Mouse (Mus musculus) kidney, embryonic 15.5 days (tissue): ENCODE results near the gene Tedc1. TPM values are rescaled to one million over a fixed set of nuclear protein-coding genes. Genes with fewer than 3 reads are reported as not detected.

Experiments
- ATAC-seq: fragments of 200-750 bp; cut with Nextera tagmentation; replicated peaks from 2 replicates; pipeline ENCODE4 v1.8.0; 2017; ENCODE audit warnings: moderate TSS enrichment; ENCODE audit not compliant: low FRiP score
- H3K27ac ChIP-seq: fragments of 300-500 bp; sonication (generic); 2 replicates; pipeline ENCODE4 v1.5.1; 2015; ENCODE audit warnings: mild to moderate bottlenecking, inconsistent platforms
- H3K27me3 ChIP-seq: fragments of 300-500 bp; sonication (generic); 2 replicates; pipeline ENCODE4 v1.6.1; 2015; ENCODE audit warnings: inconsistent platforms
- H3K36me3 ChIP-seq: fragments of 300-500 bp; sonication (generic); 2 replicates; pipeline ENCODE4 v1.6.1; 2015; ENCODE audit warnings: inconsistent platforms
- H3K4me1 ChIP-seq: fragments of 300-500 bp; sonication (generic); 2 replicates; pipeline ENCODE4 v1.6.1; 2015; ENCODE audit warnings: inconsistent platforms
- H3K4me2 ChIP-seq: fragments of 300-500 bp; sonication (generic); 2 replicates; pipeline ENCODE4 v1.6.1; 2015; ENCODE audit warnings: moderate library complexity, mild to moderate bottlenecking, inconsistent platforms
- H3K4me3 ChIP-seq: fragments of 300-500 bp; sonication (generic); replicated peaks from 2 replicates; pipeline ENCODE4 v1.5.1; 2015; ENCODE audit warnings: mild to moderate bottlenecking, inconsistent platforms
- H3K9ac ChIP-seq: fragments of 300-500 bp; sonication (generic); 2 replicates; pipeline ENCODE4 v1.6.1; 2015; ENCODE audit warnings: mild to moderate bottlenecking, inconsistent platforms
- H3K9me3 ChIP-seq: fragments of 300-500 bp; sonication (generic); replicated peaks from 2 replicates; pipeline ENCODE4 v1.6.1; 2016; ENCODE audit warnings: inconsistent platforms
- WGBS: fragments of 180-500 bp; shearing (Covaris S2); methylation state at CpG from one replicate; pipeline ENCODE4 v1.1.7; 2015; ENCODE audit warnings: mixed read lengths; 5-methylcytosine and 5-hydroxymethylcytosine counted together
- polyA plus RNA-seq: library from polyadenylated mRNA; unstranded; fragments of >200 nt; fragmentation: Nextera tagmentation; extraction: Ambion mirVana; gene quantifications from 2 replicates; pipeline ENCODE4 v1.2.1, GENCODE M21; 2015

Tedc1 gene
- polyA plus RNA-seq, 1 experiment from 2014 or later: 40.2 TPM

- H3K4me1 ChIP-seq: peaks cover 75% of the 10 kb centered on the region
- peak overlapping the region; percentile 55 for H3K9ac ChIP-seq
- H3K4me2 ChIP-seq: peak overlapping the region; percentile 85
- ATAC-seq: no peak
- H3K9me3 ChIP-seq: no peaks in the 10 kb centered on the region
- WGBS: 40% methylated on average over 8 of the region's 8 CpGs
- peak overlapping the region; percentile 82 for H3K27ac ChIP-seq
- H3K36me3 ChIP-seq: peaks cover 40% of the 10 kb centered on the region
- H3K4me3 ChIP-seq: peak overlapping the region; percentile 60
- no peaks in the 10 kb centered on the region for H3K27me3 ChIP-seq
Observed at GRCm38 (mm10) chr12:113141531-113141973, 14.7 kb upstream of the Tedc1 start.

DNA sequence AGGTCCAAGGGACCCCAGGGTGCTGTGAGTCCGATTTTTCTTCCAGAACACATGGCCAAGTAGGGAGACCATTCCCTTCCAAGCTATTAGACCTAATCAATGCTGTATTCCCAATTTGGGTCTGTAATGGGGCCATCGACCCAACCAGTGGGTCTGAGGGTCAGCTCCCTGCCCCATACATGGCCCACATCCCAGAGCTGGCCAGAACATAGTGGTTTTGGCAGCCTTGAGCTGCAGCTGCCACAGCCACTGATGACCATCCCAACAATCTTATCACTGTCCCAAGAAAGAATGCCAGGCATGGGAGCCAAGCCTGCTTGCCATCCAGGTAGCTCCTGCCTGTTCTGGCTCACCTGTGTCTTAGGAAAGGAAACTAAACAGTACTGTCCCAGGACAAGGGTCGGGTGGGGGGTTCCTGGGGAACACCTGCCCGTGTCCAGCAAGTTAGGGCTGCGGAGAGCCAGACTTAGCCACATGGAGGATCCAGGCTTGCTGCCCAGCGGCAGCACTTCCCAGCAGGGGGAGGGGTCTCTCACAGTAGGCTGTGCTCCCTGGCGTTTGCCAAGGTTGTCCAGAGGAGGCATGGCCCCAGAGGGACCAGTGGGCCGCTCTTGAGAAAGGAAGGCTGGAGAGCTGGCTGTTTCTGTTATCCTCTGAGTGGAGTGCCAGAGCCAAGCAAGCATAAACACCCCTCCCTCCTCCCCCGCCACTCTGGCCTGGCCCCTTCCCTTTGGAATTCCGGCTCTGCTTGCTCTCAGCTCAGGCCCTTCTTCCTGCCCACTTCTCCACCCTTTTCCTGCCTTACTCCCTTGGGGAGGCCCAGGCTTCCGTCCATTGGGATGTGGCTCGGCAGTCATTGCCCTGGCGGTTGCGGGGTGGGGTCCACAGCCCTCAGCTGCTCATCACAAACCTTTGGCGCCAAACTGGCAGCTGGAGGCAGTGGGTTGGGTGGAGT lies 13.9 kb upstream of the Tedc1 start:
- Histone ChIP-seq H3K27me3 (no peaks in the 10 kb centered on the region), H3K9me3 (no peaks in the 10 kb centered on the region), H3K9ac (peak overlapping the region; percentile 55; the same call in 1 of the 2 replicates)

GRCm38 (mm10) chr12:113143164-113143563 lies 13.1 kb upstream of the Tedc1 start:
- peak overlapping the region; percentile 60 for H3K4me3 ChIP-seq
- H3K4me1 ChIP-seq: peaks cover 91% of the 10 kb centered on the region
- no peak for ATAC-seq
- H3K36me3 ChIP-seq: peaks cover 24% of the 10 kb centered on the region
- H3K9ac ChIP-seq: no peak overlapping the region
- no peaks in the 10 kb centered on the region for H3K9me3 ChIP-seq
- no peaks in the 10 kb centered on the region; the same call in 1 of the 2 replicates for H3K27me3 ChIP-seq
- 53% methylated on average over 7 of the region's 7 CpGs for WGBS
- peak overlapping the region; percentile 85 for H3K4me2 ChIP-seq
- H3K27ac ChIP-seq: peak overlapping the region; percentile 82

More for the DNA sequence above, 13.9 kb upstream of the Tedc1 start:
- peak; percentile 33 for ATAC-seq
- peak overlapping the region; percentile 82 for H3K27ac ChIP-seq
- peak overlapping the region; percentile 60 for H3K4me3 ChIP-seq
- peak overlapping the region; percentile 85 for H3K4me2 ChIP-seq
- peaks cover 33% of the 10 kb centered on the region for H3K36me3 ChIP-seq
- 15% methylated on average over 15 of the region's 15 CpGs for WGBS
- peaks cover 83% of the 10 kb centered on the region for H3K4me1 ChIP-seq

DNA sequence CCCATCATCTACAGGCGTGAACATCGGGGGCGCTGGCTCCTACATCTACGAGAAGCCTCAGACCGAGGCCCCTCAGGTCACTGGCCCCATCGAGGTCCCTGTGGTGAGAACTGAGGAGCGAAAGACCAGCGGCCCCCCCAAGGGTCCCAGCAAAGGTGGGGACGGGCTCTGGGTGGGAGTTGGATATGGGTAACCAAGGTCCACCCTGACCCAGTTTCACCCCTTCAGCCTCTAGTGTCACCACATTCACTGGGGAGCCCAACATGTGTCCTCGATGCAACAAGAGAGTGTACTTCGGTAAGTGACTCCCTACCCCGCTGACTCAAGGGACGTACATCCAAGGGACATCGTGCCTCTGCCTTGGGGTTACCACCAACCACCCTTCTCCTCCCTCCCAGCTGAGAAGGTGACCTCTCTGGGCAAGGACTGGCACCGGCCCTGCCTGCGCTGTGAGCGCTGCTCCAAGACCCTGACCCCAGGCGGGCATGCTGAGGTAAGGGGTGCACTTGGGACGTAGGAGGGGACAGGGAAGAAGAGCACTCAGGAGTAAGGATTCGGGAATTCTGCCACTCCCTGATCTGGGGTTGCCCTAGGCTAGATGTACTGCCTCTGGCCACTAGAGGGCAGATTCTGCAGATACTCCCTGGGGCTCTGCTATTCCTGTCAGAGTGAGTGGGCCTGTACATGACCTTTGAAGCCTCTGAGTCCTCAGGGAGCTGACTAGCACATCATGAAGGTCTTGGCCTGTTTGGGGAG lies 12.0 kb upstream of the Tedc1 start:
- Histone ChIP-seq H3K9ac (no peak overlapping the region), H3K4me3 (no peak overlapping the region), H3K4me1 (peaks cover 88% of the 10 kb centered on the region), H3K27ac (no peak overlapping the region), H3K36me3 (peaks cover 19% of the 10 kb centered on the region), H3K27me3 (peaks cover 8% of the 10 kb centered on the region; the same call in 1 of the 2 replicates), H3K4me2 (no peak overlapping the region), H3K9me3 (no peaks in the 10 kb centered on the region)
- ATAC-seq: no peak
- 74% methylated on average over 20 of the region's 20 CpGs for WGBS

- WGBS: 93% methylated on average over 16 of the region's 16 CpGs
- no peak overlapping the region for H3K27ac ChIP-seq
- peaks cover 15% of the 10 kb centered on the region; the same call in 1 of the 2 replicates for H3K27me3 ChIP-seq
- no peak for ATAC-seq
- no peak overlapping the region for H3K4me3 ChIP-seq
- H3K4me2 ChIP-seq: no peak overlapping the region
- H3K36me3 ChIP-seq: peaks cover 19% of the 10 kb centered on the region
- peaks cover 85% of the 10 kb centered on the region for H3K4me1 ChIP-seq
- H3K9me3 ChIP-seq: no peaks in the 10 kb centered on the region
- no peak overlapping the region for H3K9ac ChIP-seq
Observed at GRCm38 (mm10) chr12:113144886-113145285, 11.3 kb upstream of the Tedc1 start.

DNA sequence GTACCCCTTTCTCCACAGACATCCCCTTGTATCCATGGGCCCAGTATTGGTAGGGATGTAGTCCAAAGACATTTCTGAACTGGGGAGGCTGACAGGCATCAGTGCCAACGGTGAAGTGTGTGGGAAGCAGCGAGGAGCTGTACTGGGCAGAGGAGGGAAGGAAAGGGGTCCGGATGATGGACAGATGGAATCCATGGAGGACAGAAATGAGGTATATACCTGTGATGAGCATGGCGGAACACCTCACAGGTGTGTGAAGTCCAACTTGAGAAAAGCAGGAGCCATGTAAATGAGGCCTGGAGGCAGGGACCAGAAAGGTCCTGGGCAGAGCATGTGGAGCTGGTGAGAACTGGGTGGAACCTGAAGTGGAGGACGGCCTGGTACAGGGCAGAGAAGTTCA lies 10.6 kb upstream of the Tedc1 start:
- Histone ChIP-seq H3K4me1 (peaks cover 77% of the 10 kb centered on the region), H3K9ac (no peak overlapping the region), H3K4me3 (no peak overlapping the region), H3K27ac (peak overlapping the region; percentile 52), H3K36me3 (peaks cover 19% of the 10 kb centered on the region), H3K4me2 (peak overlapping the region; percentile 61; the same call in 1 of the 2 replicates), H3K9me3 (no peaks in the 10 kb centered on the region), H3K27me3 (peaks cover 19% of the 10 kb centered on the region; the same call in 1 of the 2 replicates)
- WGBS: 80% methylated on average over 5 of the region's 5 CpGs
- 0 out of 2 replicates have a peak, but pooled peaks have one; percentile 2 for ATAC-seq

DNA sequence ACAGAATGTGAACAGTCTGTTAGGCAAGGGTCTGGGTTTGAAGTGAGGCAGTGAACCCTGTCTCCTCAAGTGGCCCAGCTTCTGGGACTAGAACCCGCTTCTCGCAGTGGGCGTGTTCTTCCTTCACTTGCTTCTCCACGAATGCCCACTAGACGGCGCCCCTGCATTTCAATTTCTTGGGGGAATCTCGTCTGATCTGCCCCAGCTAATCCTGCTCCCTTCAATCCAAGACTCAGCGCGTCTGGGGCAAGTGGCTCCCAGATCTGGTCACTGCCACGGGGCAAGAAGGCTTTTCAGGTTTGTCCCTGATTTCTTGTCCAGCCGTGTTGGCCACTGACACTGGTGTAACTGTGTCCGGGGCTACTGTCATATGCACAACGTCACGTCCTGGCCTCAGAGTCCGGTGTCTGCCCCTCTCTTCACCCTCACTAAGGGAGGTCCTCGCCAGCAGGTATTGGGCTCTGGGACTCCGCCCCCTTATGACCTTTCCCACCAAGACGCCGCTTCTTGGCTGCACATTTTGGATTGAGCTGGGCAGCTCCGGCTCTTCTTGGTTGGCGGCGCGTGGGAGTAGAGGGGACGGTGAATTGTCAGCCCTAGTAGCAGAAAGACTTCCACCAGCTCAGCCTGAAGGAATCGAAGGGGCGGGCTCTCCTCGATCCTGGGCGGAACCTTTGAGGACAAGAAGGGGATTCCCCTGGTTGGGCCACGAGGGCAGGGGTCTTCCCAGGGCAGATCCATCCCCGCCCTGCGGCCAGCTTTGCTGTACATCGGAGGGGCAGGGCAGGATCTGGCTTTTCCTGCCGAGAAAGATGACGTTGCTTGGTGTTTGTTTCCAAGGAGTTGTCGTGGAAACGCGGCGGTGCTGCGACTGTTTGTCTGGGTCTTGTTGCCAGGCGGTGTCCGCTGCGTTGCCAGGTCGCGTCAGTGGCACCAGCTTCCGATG lies 9.8 kb upstream of the Tedc1 start, which contains the start of gene Crip1:
Gene Crip1, plus strand, starts transcription at position 205 of the 946 bp plus-strand sequence.
- Histone ChIP-seq H3K4me2 (peak within 1 kb of the TSS; percentile 61), H3K9ac (no peak within 1 kb of the TSS), H3K9me3 (no peaks in the 10 kb centered on the region), H3K36me3 (peaks cover 19% of the 10 kb centered on the region), H3K4me1 (peaks cover 76% of the 10 kb centered on the region), H3K4me3 (peak within 1 kb of the TSS; percentile 29), H3K27ac (peak within 1 kb of the TSS; percentile 52), H3K27me3 (peaks cover 27% of the 10 kb centered on the region; the same call in 1 of the 2 replicates)
- peak; percentile 23; the same call in 1 of the 2 replicates for ATAC-seq
- 6% methylated on average over 45 of the region's 45 CpGs for WGBS

- no peak overlapping the region for H3K4me3 ChIP-seq
- H3K4me1 ChIP-seq: peaks cover 76% of the 10 kb centered on the region
- H3K9me3 ChIP-seq: no peaks in the 10 kb centered on the region
- ATAC-seq: no peak
- H3K9ac ChIP-seq: no peak overlapping the region
- H3K4me2 ChIP-seq: no peak overlapping the region
- peaks cover 27% of the 10 kb centered on the region; the same call in 1 of the 2 replicates for H3K27me3 ChIP-seq
- H3K36me3 ChIP-seq: peaks cover 19% of the 10 kb centered on the region
- no peak overlapping the region for H3K27ac ChIP-seq
- 75% methylated on average over 8 of the region's 8 CpGs for WGBS
Observed at GRCm38 (mm10) chr12:113147481-113147880, 8.7 kb upstream of the Tedc1 start.

- Histone ChIP-seq H3K36me3 (peaks cover 17% of the 10 kb centered on the region), H3K9ac (no peak overlapping the region), H3K4me3 (no peak overlapping the region), H3K4me2 (no peak overlapping the region), H3K9me3 (no peaks in the 10 kb centered on the region), H3K4me1 (peaks cover 69% of the 10 kb centered on the region), H3K27ac (no peak overlapping the region), H3K27me3 (peaks cover 27% of the 10 kb centered on the region; the same call in 1 of the 2 replicates)
- WGBS: 30% methylated on average over 16 of the region's 16 CpGs
- no peak for ATAC-seq
Observed at GRCm38 (mm10) chr12:113148381-113149035, 7.7 kb upstream of the Tedc1 start.

DNA sequence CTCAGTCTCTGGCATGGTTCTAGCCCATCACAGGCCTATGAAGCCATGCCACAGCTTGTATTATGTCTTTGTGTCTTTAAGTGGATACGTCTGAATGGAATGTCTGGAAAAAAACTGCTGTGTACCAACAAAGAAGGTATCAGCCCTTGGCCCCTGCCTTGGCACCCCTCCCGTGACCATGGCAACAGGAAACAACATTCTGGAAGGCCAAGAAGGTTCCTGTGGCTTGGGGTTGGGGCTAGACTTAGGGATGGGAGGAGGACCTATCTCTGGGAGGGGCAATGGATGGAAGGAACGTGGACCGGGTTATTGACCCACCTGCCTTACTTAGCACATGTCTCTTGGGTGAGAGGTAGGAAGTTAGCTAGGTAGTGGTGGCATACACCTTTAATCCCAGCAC lies 6.9 kb upstream of the Tedc1 start:
- Histone ChIP-seq H3K4me1 (peaks cover 64% of the 10 kb centered on the region), H3K9me3 (no peaks in the 10 kb centered on the region), H3K4me2 (no peak overlapping the region), H3K4me3 (no peak overlapping the region), H3K27me3 (peaks cover 27% of the 10 kb centered on the region; the same call in 1 of the 2 replicates), H3K36me3 (peaks cover 9% of the 10 kb centered on the region), H3K9ac (no peak overlapping the region), H3K27ac (no peak overlapping the region)
- WGBS: 82% methylated on average over 4 of the region's 4 CpGs
- ATAC-seq: no peak
